ENCODE assay signal across 7 mouse cellular contexts in the genomic region with DNA sequence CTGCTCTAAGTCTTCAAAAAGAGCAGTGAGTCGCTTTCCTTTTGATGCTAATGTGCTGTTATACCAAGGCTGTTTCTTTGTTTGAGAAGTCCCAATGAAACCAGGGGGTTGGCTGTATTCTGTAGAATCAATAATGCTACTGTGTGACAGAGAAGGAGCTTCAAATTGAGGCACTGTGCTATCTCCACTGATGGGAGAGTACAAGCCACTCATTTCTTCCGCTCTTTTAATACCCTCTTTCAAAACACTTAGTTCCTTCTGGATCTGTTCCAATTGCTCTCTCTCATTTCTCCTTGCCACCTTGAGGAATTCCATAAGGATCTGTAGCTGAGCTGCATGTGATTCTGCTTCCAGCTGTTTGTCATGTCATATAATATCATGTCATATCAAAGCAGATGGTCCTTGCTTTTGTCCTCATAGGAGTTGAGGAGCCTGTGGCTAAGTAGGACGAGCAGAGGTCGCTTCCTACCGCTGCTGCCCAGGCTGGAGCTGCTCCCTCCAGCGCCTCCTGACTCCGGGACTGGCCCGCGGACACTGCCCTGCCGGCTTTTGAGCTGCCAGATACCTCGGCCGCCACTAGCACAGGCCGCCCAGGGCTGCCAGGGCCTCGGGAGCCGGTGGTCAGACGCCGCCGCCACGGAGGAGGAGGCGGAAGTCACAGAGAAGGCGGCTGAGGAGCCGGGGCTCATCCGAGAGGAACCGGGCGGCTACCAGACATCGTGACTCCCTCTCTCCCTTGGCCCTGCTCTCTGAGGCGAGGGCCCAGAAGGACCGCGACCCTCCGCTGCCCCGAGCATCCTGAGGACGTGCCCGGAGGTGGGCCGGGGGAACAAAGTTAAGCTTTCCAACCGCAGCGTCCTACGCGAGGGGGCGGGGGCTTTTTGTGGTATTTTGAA. TPM values are rescaled to one million over a fixed set of nuclear protein-coding genes. Genes with fewer than 3 reads are reported as not detected.
DNase-seq lines count a peak whose midpoint lies in the region; ATAC-seq lines count a peak whose summit lies in the region.

No protein-coding gene starts in this region.

- 0 out of 2 replicates have a peak, but pooled peaks cover 8% of the 10 kb centered on the region for H3K4me1 ChIP-seq in embryonic facial prominence, embryonic 13.5 days
- peaks cover 9% of the 10 kb centered on the region; the same call in 1 of the 2 replicates for H3K4me1 ChIP-seq in hindbrain, embryonic 13.5 days (replicated peaks)
- no peaks in the 10 kb centered on the region for H3K4me1 ChIP-seq in liver, embryonic 13.5 days (replicated peaks)

- peak; percentile 13 for DNase-seq in right cerebral cortex, postnatal 4 days
- DNase-seq in right cerebral cortex, postnatal 10 days (ENCODE audit: low spot score in 2 of 2): no peak
- DNase-seq in liver, embryonic 13.5 days: no peak
- DNase-seq in retina, postnatal 1 day: peak; percentile 68
- no peak for DNase-seq in frontal cortex, adult 2 months (ENCODE audit: extremely low spot score in 1 of 2, low spot score in 1 of 2)

- no peaks in the 10 kb centered on the region for H3K9me3 ChIP-seq in embryonic facial prominence, embryonic 13.5 days
- H3K9me3 ChIP-seq in hindbrain, embryonic 13.5 days: no peaks in the 10 kb centered on the region
- no peaks in the 10 kb centered on the region for H3K9me3 ChIP-seq in liver, embryonic 13.5 days (replicated peaks)

- peak overlapping the region; percentile 45 for H3K4me3 ChIP-seq in embryonic facial prominence, embryonic 13.5 days
- H3K4me3 ChIP-seq in hindbrain, embryonic 13.5 days: peak overlapping the region; percentile 50
- peak overlapping the region; percentile 25 for H3K4me3 ChIP-seq in liver, embryonic 13.5 days (replicated peaks)

- no peak overlapping the region for H3K27ac ChIP-seq in embryonic facial prominence, embryonic 13.5 days
- H3K27ac ChIP-seq in hindbrain, embryonic 13.5 days: no peak overlapping the region
- H3K27ac ChIP-seq in liver, embryonic 13.5 days: no peak overlapping the region

- peak overlapping the region; percentile 84 for H3K4me2 ChIP-seq in embryonic facial prominence, embryonic 13.5 days
- H3K4me2 ChIP-seq in hindbrain, embryonic 13.5 days: peak overlapping the region; percentile 82
- peak overlapping the region; percentile 38 for H3K4me2 ChIP-seq in liver, embryonic 13.5 days

- no peaks in the 10 kb centered on the region for H3K36me3 ChIP-seq in embryonic facial prominence, embryonic 13.5 days
- H3K36me3 ChIP-seq in hindbrain, embryonic 13.5 days: no peaks in the 10 kb centered on the region
- no peaks in the 10 kb centered on the region for H3K36me3 ChIP-seq in liver, embryonic 13.5 days

- H3K9ac ChIP-seq in embryonic facial prominence, embryonic 13.5 days: peak overlapping the region; percentile 78
- peak overlapping the region; percentile 81 for H3K9ac ChIP-seq in hindbrain, embryonic 13.5 days
- H3K9ac ChIP-seq in liver, embryonic 13.5 days: no peak overlapping the region

- peaks cover 27% of the 10 kb centered on the region for H3K27me3 ChIP-seq in embryonic facial prominence, embryonic 13.5 days
- 0 out of 2 replicates have a peak, but pooled peaks cover 5% of the 10 kb centered on the region for H3K27me3 ChIP-seq in hindbrain, embryonic 13.5 days
- peaks cover 20% of the 10 kb centered on the region for H3K27me3 ChIP-seq in liver, embryonic 13.5 days

- no peak for ATAC-seq in embryonic facial prominence, embryonic 13.5 days (ENCODE audit: insufficient number of reproducible peaks, insufficient read depth, low FRiP score, low TSS enrichment, low read depth)
- ATAC-seq in hindbrain, embryonic 13.5 days (ENCODE audit: low FRiP score): peak; percentile 86
- no peak for ATAC-seq in liver, embryonic 13.5 days (ENCODE audit: low read depth)

- WGBS in embryonic facial prominence, embryonic 13.5 days: 6% methylated on average over 39 of the region's 39 CpGs
- WGBS in hindbrain, embryonic 13.5 days: 8% methylated on average over 39 of the region's 39 CpGs
- 11% methylated on average over 39 of the region's 39 CpGs for WGBS in liver, embryonic 13.5 days (ENCODE audit: insufficient replicate concordance)

RNA-seq across cellular contexts. Expression of gene Ybx3, which starts 45.1 kb away (rescaled TPM):
- polyA plus RNA-seq in embryonic facial prominence, embryonic 13.5 days (2015; fragmentation: Nextera tagmentation; extraction: Ambion mirVana): 48.3 and 49.3 TPM in 2 replicates
- 23.0 and 26.6 TPM in 2 replicates for polyA plus RNA-seq in hindbrain, embryonic 13.5 days (2015; fragmentation: Nextera tagmentation; extraction: Ambion mirVana)
- polyA plus RNA-seq in liver, embryonic 13.5 days (2015; fragmentation: Nextera tagmentation; extraction: Ambion mirVana): 80.6 and 81.3 TPM in 2 replicates
- 70.5 and 75.2 TPM in 2 replicates for polyA plus RNA-seq in frontal cortex, adult 2 months (2012; rRNA removed)

RNA-seq across cellular contexts. Expression of gene 5430401F13Rik, which starts 52.8 kb away (rescaled TPM):
- not detected in 2 replicates for polyA plus RNA-seq in embryonic facial prominence, embryonic 13.5 days (2015; fragmentation: Nextera tagmentation; extraction: Ambion mirVana)
- not detected in 2 replicates for polyA plus RNA-seq in hindbrain, embryonic 13.5 days (2015; fragmentation: Nextera tagmentation; extraction: Ambion mirVana)
- not detected in 2 replicates for polyA plus RNA-seq in liver, embryonic 13.5 days (2015; fragmentation: Nextera tagmentation; extraction: Ambion mirVana)
- polyA plus RNA-seq in frontal cortex, adult 2 months (2012; rRNA removed): not detected in 2 replicates

RNA-seq across cellular contexts. Expression of gene Gm6619, which starts 52.8 kb away (rescaled TPM):
- not detected in 2 replicates for polyA plus RNA-seq in embryonic facial prominence, embryonic 13.5 days (2015; fragmentation: Nextera tagmentation; extraction: Ambion mirVana)
- not detected in 2 replicates for polyA plus RNA-seq in hindbrain, embryonic 13.5 days (2015; fragmentation: Nextera tagmentation; extraction: Ambion mirVana)
- polyA plus RNA-seq in liver, embryonic 13.5 days (2015; fragmentation: Nextera tagmentation; extraction: Ambion mirVana): not detected in 2 replicates
- polyA plus RNA-seq in frontal cortex, adult 2 months (2012; rRNA removed): not detected in 2 replicates

Comparison
In these comparisons a context has a peak if more than half of its experiments do, and no peak if none do; other contexts are left out.
1. DNase-seq: peak in right cerebral cortex, postnatal 4 days (single experiment) and retina, postnatal 1 day (single experiment); none in right cerebral cortex, postnatal 10 days (0 of 2), liver, embryonic 13.5 days (single experiment) and frontal cortex, adult 2 months (0 of 2).
2. Peak in every context shown above with its lines, with median percentiles within 50 percentile points of each other: H3K4me2 ChIP-seq and H3K4me3 ChIP-seq.